Mouse (Mus musculus) myocyte (in vitro differentiated cells): ENCODE data around the gene Mup3. TPM values are rescaled to one million over a fixed set of nuclear protein-coding genes. Genes with fewer than 3 reads are reported as not detected.

Experiments
- polyA plus RNA-seq: library from polyadenylated mRNA; unstranded; fragments of >200 nt; fragmentation: generic; extraction: Trizol; gene quantifications from one replicate; pipeline ENCODE4 v1.2.1, GENCODE M21; 2012; ENCODE audit warnings: missing spikeins

Mup3 gene
- polyA plus RNA-seq, 1 experiment: not detected

Other genes with a start within 250 kb of the Mup3 start
- not detected for gene Mup20, start 33.2 kb downstream of the Mup3 start, polyA plus RNA-seq
- gene Mup21, start 63.5 kb upstream of the Mup3 start, polyA plus RNA-seq: not detected
- gene Zfp37, start 143.7 kb upstream of the Mup3 start, polyA plus RNA-seq: 0.46 TPM
- gene Slc31a2, start 175.2 kb upstream of the Mup3 start, polyA plus RNA-seq: 4.2 TPM